Mouse (Mus musculus) lung, embryonic 14.5 days (tissue): Measurements from ENCODE around the gene BC052040. TPM values are rescaled to one million over a fixed set of nuclear protein-coding genes. Genes with fewer than 3 reads are reported as not detected.
A peak's percentile ranks its signal among the peaks of the same experiment; 100 is the strongest.

Source experiments
- ATAC-seq: fragments of 200-750 bp; cut with Nextera tagmentation; 2 replicates; pipeline ENCODE4 v1.8.0; 2017; ENCODE audit warnings: mild to moderate bottlenecking, moderate TSS enrichment, moderate library complexity; ENCODE audit not compliant: insufficient read depth
- DNase-seq: peaks from one replicate; pipeline ENCODE4 v3.0.0-alpha.2; 2015
- H3K27ac ChIP-seq: fragments of 300-500 bp; sonication (generic); 2 replicates; pipeline ENCODE4 v1.5.1; 2014; ENCODE audit warnings: low read depth, mild to moderate bottlenecking, moderate library complexity
- H3K27me3 ChIP-seq: fragments of 300-500 bp; sonication (generic); 2 replicates; pipeline ENCODE4 v1.6.1; 2014; ENCODE audit warnings: low read length, control low read depth; ENCODE audit not compliant: insufficient read depth
- H3K36me3 ChIP-seq: fragments of 300-500 bp; sonication (generic); 2 replicates; pipeline ENCODE4 v1.6.1; 2014; ENCODE audit warnings: control low read depth; ENCODE audit not compliant: insufficient read depth
- H3K4me1 ChIP-seq: fragments of 300-500 bp; sonication (generic); 2 replicates; pipeline ENCODE4 v1.6.1; 2014; ENCODE audit warnings: antibody characterized with exemption, control low read depth; ENCODE audit not compliant: insufficient read depth
- H3K4me2 ChIP-seq: fragments of 300-500 bp; sonication (generic); 2 replicates; pipeline ENCODE4 v1.6.1; 2014; ENCODE audit warnings: mild to moderate bottlenecking
- H3K4me3 ChIP-seq: fragments of 300-500 bp; sonication (generic); 2 replicates; pipeline ENCODE4 v1.5.1; 2014; ENCODE audit warnings: low read depth, low read length
- H3K9ac ChIP-seq: fragments of 300-500 bp; sonication (generic); 2 replicates; pipeline ENCODE4 v1.6.1; 2014
- H3K9me3 ChIP-seq: fragments of 300-500 bp; sonication (generic); 2 replicates; pipeline ENCODE4 v1.6.1; 2016; ENCODE audit warnings: low read depth, low read length, control low read depth
- CTCF ChIP-seq: IDR thresholded peaks from 2 replicates; pipeline ENCODE4 v1.5.1; 2016; ENCODE audit warnings: antibody characterized with exemption, low read depth
- WGBS: fragments of 180-500 bp; shearing (Covaris S2); extraction: QIAGEN DNeasy Blood & Tissue Kit; methylation state at CpG from one replicate; pipeline ENCODE4 v1.1.7; 2014; 5-methylcytosine and 5-hydroxymethylcytosine counted together
- polyA plus RNA-seq: library from polyadenylated mRNA; unstranded; fragments of >200 nt; fragmentation: Nextera tagmentation; extraction: Ambion mirVana; gene quantifications from 2 replicates; pipeline ENCODE4 v1.2.1, GENCODE M21; 2014

Gene BC052040
- polyA plus RNA-seq, 1 experiment from 2014 or later: 11.7 TPM

DNA sequence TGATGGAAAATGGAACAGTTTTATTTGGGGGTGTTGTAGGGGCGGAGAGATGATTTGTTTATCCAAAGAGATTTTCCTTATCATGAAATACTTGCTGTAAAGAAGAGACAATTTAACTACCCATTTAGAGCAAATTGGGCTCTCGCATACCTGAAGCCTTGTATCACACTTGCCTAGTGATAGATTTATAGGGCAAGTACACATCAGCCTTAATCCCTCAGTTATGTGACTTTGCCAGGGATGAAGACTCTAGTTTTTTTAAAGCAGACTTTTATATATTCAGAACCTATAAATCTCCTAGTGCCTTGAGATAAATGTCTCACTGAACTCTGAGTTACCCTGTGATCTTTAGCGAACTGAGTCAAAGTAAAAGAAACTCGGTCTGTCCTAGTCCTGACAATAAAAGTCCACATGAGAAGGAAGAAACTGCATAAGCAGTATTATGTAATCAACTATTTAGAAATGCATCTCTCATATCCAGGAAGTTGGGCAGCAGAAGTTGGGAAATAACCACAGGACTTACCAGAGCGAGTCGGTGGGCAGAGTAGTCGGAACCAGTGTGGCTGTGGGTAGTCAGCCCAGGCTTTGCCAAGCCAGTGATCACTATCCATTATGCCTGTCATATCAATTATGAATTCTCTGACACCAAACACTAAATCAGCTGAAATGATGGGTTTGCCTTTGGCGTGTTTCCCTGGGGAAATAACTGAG is 183.2 kb downstream of the BC052040 start:
- no peaks in the 10 kb centered on the region; the same call in 1 of the 2 replicates for H3K4me1 ChIP-seq
- no peak overlapping the region for H3K27ac ChIP-seq
- DNase-seq: no peak
- no peaks in the 10 kb centered on the region for H3K9me3 ChIP-seq
- no peak overlapping the region for H3K9ac ChIP-seq
- no peaks in the 10 kb centered on the region for H3K36me3 ChIP-seq
- no peak for TF ChIP-seq CTCF
- no peaks in the 10 kb centered on the region for H3K27me3 ChIP-seq
- no peak overlapping the region for H3K4me2 ChIP-seq
- no peak for ATAC-seq
- no peak overlapping the region for H3K4me3 ChIP-seq
- 60% methylated on average over 8 of the region's 8 CpGs for WGBS

DNA sequence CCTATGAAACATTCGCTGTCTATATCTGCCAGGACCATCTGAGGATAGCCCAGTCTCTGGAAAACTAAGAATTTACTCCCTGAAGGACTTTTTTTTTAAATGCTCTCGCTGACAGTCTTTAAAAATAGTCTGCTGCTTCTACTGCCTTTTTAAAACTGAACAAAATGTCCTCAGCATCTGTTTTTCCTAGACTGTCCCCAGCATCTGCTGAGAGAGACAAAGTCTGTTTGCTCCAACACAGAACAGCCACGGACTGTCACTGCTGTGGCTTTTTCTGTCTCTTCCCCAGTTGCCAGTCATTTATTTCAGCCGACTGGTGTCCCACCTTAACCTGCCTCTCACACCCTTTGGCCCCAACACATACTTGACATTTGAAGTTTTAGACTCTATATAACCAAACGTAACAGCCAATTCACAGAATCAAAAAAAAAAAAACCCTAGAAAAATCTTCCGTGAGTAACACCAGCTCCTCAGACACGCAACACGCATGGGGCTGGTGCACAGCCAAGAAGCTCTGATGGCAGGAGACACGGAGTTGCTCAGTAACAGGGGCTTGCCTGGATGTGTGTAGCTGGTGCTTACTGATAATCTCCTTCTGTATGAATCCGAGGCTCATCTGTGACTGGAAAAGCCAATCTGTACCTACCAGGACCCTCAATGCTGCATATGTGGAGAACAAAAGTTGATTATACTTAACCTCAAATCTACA is 188.2 kb downstream of the BC052040 start:
- WGBS: 82% methylated on average over 10 of the region's 10 CpGs
- H3K4me1 ChIP-seq: 0 out of 2 replicates have a peak, but pooled peaks cover 4% of the 10 kb centered on the region

DNA sequence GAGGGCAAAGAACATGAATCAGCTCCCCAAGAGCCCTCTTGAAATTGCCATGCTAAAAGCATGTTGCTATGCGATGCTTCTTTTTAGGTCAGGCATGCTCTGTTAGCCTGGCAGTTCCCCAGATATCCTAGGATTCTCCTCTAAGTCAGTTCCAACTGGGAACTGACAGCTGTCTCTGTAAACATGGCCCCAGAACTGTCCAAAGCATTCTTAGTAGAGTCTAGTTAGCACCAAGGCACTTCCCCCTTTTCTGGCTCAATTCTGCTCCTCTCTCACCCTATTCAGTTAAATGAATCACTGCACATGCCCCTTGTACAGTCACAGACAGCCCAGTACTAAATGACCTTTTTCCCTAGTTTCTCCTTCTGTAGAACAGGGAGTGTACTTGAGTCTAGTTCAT is 191.2 kb downstream of the BC052040 start:
- ATAC-seq: no peak
- no peak for TF ChIP-seq CTCF
- DNase-seq: no peak
- no peaks in the 10 kb centered on the region for H3K36me3 ChIP-seq
- H3K27me3 ChIP-seq: no peaks in the 10 kb centered on the region
- H3K27ac ChIP-seq: no peak overlapping the region
- no peaks in the 10 kb centered on the region for H3K9me3 ChIP-seq
- peaks cover 28% of the 10 kb centered on the region for H3K4me1 ChIP-seq
- 71% methylated on average over 1 of the region's 1 CpGs for WGBS
- no peak overlapping the region for H3K4me3 ChIP-seq
- no peak overlapping the region for H3K4me2 ChIP-seq
- no peak overlapping the region for H3K9ac ChIP-seq

More for the DNA sequence above, 188.2 kb downstream of the BC052040 start:
- Histone ChIP-seq H3K36me3 (no peaks in the 10 kb centered on the region), H3K4me2 (no peak overlapping the region), H3K27ac (no peak overlapping the region), H3K4me3 (no peak overlapping the region), H3K27me3 (no peaks in the 10 kb centered on the region), H3K9ac (no peak overlapping the region), H3K9me3 (no peaks in the 10 kb centered on the region)
- DNase-seq: no peak
- TF ChIP-seq CTCF: no peak
- ATAC-seq: no peak

DNA sequence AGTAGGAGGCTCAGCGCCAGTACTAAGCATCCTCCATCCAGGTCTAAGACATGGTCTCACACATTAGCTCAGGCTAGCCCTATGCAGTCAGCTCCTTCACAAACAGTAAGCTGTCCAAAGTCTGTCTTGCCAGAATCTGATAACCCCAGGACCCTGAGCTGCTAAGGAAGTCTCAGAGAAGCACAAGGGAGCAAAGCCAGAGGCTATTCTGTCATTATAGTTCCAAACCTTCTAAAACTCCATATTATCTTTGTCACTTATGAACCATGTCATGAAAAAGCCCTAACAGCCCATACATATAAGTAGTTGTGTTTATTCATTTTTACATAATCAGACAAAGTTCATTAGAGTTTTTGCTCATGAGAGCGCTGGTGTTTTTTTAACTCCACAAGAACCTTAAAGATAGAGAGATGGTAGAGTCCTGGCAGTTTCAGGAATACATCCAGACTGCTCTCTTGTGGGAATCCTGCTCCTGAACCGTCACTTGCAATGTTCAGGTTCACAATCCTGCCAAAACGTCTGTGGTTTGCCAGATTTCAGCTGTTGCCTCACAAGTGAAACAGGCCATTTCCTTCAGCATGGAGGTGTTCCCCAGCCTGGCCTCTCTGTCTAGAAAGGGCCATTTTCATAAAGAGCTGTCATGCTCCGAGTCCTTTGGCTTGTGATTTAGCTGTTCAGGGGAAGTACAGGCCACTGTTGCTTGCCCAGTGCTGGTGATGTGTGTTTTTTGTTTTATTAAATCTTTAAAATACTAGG is 192.8 kb downstream of the BC052040 start:
- Histone ChIP-seq H3K4me2 (no peak overlapping the region), H3K4me1 (peaks cover 28% of the 10 kb centered on the region), H3K4me3 (no peak overlapping the region), H3K27me3 (no peaks in the 10 kb centered on the region), H3K9me3 (no peaks in the 10 kb centered on the region), H3K36me3 (no peaks in the 10 kb centered on the region), H3K9ac (no peak overlapping the region), H3K27ac (peak overlapping the region; percentile 80)
- 40% methylated on average over 5 of the region's 5 CpGs for WGBS
- TF ChIP-seq CTCF: no peak
- ATAC-seq (peak; percentile 63; the same call in 1 of the 2 replicates), DNase-seq (peak; percentile 80)

DNA sequence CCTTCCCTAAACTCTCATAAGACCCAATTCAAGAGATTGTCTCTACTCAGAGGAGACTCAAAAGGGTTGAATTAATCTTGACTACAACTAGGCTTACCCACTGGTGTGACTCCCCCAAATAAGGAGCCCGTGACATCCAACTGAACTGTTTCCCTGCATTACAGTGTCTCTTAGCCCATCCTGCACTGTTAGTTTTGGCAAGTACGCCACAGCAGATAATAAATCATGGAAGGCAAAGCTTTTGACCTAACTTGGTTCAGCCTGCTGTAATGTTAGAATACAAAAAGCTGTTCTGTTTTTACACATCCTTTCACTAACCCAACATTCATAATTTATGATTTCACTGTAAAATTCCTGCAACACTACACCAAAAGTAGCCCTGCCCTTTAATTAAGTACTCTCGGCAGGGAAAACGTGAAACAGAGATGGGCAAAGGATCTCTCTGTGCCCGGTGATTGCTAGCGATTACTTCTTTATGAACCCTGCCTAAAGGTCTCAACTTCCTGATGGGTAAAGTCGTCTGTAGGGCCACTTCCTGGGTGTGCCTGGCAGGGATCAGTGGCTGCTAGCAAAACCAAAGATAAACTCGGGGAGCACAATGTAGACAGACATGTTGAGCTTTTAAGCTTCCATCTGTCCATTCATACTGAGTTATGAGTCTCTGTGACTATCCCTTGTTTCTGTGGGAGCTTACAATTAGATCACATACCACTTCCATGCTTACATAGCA is 194.1 kb downstream of the BC052040 start:
- H3K4me1 ChIP-seq: peaks cover 28% of the 10 kb centered on the region
- peak overlapping the region; percentile 80 for H3K27ac ChIP-seq
- H3K9ac ChIP-seq: no peak overlapping the region
- H3K4me2 ChIP-seq: no peak overlapping the region; the same call in 1 of the 2 replicates
- H3K4me3 ChIP-seq: no peak overlapping the region
- TF ChIP-seq CTCF: no peak
- ATAC-seq (peak; percentile 48), DNase-seq (peak; percentile 90)
- no peaks in the 10 kb centered on the region for H3K9me3 ChIP-seq
- no peaks in the 10 kb centered on the region for H3K27me3 ChIP-seq
- WGBS: 28% methylated on average over 8 of the region's 8 CpGs
- H3K36me3 ChIP-seq: no peaks in the 10 kb centered on the region

DNA sequence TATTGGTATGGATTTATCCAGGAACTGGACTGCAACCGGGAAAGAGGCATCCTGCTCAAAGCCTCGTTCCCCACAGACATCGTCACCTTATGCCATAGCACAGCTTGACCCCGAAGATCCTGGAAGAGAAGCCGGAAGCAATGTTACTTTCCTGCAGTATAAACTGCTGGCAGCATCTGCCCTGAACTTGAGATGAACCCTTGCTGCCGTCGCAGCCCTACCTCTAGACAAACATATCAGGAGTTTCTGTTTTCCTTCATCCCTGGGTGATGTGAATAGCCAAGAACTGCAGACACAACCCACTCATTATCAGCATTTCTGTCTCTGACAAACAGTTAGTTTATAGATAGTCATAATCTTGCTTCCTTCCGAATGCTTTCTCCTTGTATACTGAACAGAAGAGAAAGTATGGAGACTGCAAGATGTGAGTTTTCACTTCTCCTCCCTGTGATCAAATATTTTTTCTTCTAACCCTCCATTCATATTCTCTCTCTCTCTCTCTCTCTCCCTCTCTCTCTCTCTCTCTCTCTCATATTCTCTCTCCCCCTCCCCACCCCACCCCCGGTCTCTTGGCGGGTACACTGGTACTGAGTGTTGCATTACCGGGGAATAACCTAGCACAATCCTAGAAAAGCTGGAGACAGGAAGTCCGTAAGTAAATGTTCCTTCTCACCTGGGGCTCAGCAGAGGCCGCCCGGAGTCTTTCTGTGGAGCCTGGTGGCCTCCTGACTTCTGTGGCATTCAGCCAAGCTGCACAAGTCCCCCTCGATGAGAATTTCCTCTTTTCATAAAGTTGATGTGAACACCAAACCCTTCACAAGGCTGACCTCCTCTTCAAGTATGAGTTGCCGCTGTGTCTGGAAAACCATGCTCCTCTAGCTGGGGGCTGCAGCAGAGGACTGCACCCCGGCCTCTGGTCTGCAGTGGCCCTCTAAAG is 195.7 kb downstream of the BC052040 start:
- Histone ChIP-seq H3K9me3 (no peaks in the 10 kb centered on the region), H3K4me3 (no peak overlapping the region), H3K4me1 (peaks cover 28% of the 10 kb centered on the region), H3K9ac (no peak overlapping the region), H3K36me3 (no peaks in the 10 kb centered on the region), H3K4me2 (peak overlapping the region; percentile 36), H3K27me3 (no peaks in the 10 kb centered on the region), H3K27ac (peak overlapping the region; percentile 67)
- ATAC-seq (peak; percentile 33; the same call in 1 of the 2 replicates), DNase-seq (peak; percentile 73)
- WGBS: 15% methylated on average over 17 of the region's 17 CpGs
- TF ChIP-seq CTCF: no peak
